Mouse (Mus musculus) telencephalon, adult 2 months (tissue): ENCODE measurements around the gene Zfp385a.
A peak's percentile ranks its signal among the peaks of the same experiment; 100 is the strongest.

Experiments used
- DNase-seq: peaks from one replicate; pipeline ENCODE4 v3.0.0-alpha.2; 2011; ENCODE audit warnings: low read depth, low spot score

Gene Zfp385a

GRCm38 (mm10) chr15:103308056-103308875, 31.6 kb downstream of the Zfp385a start:
- no peak for DNase-seq

- peak; percentile 87 for DNase-seq
Observed at GRCm38 (mm10) chr15:103307125-103307524, 32.8 kb downstream of the Zfp385a start.

GRCm38 (mm10) chr15:103305792-103306645, 33.9 kb downstream of the Zfp385a start:
- no peak for DNase-seq

GRCm38 (mm10) chr15:103305070-103305678, 34.7 kb downstream of the Zfp385a start:
- DNase-seq = peak; percentile 99

- DNase-seq = no peak
Observed at GRCm38 (mm10) chr15:103304616-103304969, 35.3 kb downstream of the Zfp385a start.

GRCm38 (mm10) chr15:103303916-103304615, 35.8 kb downstream of the Zfp385a start:
- no peak for DNase-seq

GRCm38 (mm10) chr15:103302341-103303021, 37.4 kb downstream of the Zfp385a start:
- no peak for DNase-seq

- DNase-seq = no peak
Observed at GRCm38 (mm10) chr15:103301547-103302340, 38.1 kb downstream of the Zfp385a start.

GRCm38 (mm10) chr15:103301046-103301445, 38.8 kb downstream of the Zfp385a start:
- no peak for DNase-seq

- DNase-seq = no peak
Observed at GRCm38 (mm10) chr15:103300560-103300959, 39.3 kb downstream of the Zfp385a start.

- DNase-seq = no peak
Observed at GRCm38 (mm10) chr15:103300067-103300471, 39.8 kb downstream of the Zfp385a start.

- no peak for DNase-seq
Observed at GRCm38 (mm10) chr15:103299644-103300043, 40.2 kb downstream of the Zfp385a start.

- no peak for DNase-seq
Observed at GRCm38 (mm10) chr15:103298861-103299616, 40.9 kb downstream of the Zfp385a start.

- DNase-seq = no peak
Observed at GRCm38 (mm10) chr15:103298026-103298425, 41.9 kb downstream of the Zfp385a start.

- no peak for DNase-seq
Observed at GRCm38 (mm10) chr15:103297313-103297712, 42.6 kb downstream of the Zfp385a start.

GRCm38 (mm10) chr15:103295851-103296250, 44.0 kb downstream of the Zfp385a start:
- no peak for DNase-seq

- no peak for DNase-seq
Observed at GRCm38 (mm10) chr15:103294649-103295048, 45.2 kb downstream of the Zfp385a start.

GRCm38 (mm10) chr15:103293375-103293774, 46.5 kb downstream of the Zfp385a start:
- no peak for DNase-seq

- DNase-seq = no peak
Observed at GRCm38 (mm10) chr15:103292673-103293345, 47.1 kb downstream of the Zfp385a start.
